Mouse (Mus musculus) kidney, adult 2 months (tissue): Measurements from ENCODE around the gene Slc39a2.

ENCODE experiments used
- CTCF ChIP-seq: fragments of 200-500 bp; conservative IDR thresholded peaks from 2 replicates; pipeline ENCODE4 v1.5.1; 2011; ENCODE audit warnings: low read depth, mild to moderate bottlenecking, control low read depth, low read length, moderate library complexity, mixed read lengths; ENCODE audit not compliant: insufficient read depth, insufficient read length
- POLR2A ChIP-seq: fragments of 200-500 bp; IDR thresholded peaks from one replicate; pipeline ENCODE4 v1.6.1; 2011; ENCODE audit warnings: low read depth, low read length, control low read depth

DNA sequence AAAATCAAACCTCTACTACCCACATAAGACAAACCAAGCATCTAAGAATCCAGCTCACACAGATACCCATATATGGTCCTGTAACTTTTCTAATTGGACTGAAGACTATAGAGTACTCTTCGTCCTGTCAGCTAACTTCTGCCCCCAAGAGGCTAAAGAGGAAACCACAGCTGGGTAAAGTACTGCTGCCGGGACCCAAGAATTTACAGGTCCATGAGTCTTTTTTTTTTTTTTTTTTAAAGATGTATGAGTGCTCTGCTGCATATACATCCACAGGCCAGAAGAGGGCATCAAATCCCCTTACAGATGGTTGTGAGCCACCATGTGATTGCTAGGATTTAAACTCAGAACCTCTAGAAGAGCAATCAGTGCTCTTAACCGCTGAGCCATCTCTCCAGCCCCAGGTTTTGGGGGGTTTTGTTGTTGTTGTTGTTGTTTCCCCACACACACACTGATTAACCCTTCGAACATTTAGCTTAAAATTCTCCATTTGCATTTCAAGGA lies 9.1 kb upstream of the Slc39a2 start:
- TF ChIP-seq POLR2A (no peak), CTCF (peak; percentile 34; the same call in 1 of the 2 replicates)
